Mouse (Mus musculus) layer of hippocampus, postnatal 36 days (tissue): ENCODE data around the gene Nkain1. TPM values are rescaled to one million over a fixed set of nuclear protein-coding genes. Genes with fewer than 3 reads are reported as not detected.
A peak's percentile ranks its signal among the peaks of the same experiment; 100 is the strongest.

Experiments
- DNase-seq, 2 experiments: peaks; one replicate each; pipeline ENCODE4 v3.0.0; 2022
- total RNA-seq, 2 experiments: library from RNA; stranded (reverse); gene quantifications; 2 replicates each; pipeline ENCODE4 v1.2.3; 2021

The Nkain1 gene
- total RNA-seq: 10 to 100 TPM; 37.4 to 39.2 TPM

DNA sequence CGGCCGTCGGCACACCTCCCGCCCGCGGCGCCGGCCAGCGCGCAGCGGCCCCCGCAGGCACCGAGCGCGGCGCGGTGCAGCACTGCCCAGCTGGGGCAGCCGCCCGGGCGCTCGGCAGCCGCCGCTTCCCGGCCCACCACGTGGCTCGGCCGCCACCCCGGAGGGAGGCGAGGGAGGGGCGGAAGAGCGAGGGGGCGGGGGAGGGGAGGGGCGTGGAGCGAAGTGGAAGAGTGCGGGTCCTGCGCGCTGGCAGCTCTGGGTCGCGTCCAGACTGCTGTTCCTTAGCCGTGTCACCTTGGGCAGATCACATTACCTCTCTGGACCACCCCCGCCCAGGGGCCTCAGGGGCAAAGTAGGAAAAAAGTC, at the start of gene Nkain1:
Gene Nkain1 (minus strand): TSS at position 126 of the 366 bp plus-strand sequence.
- peak in 1 of 2 experiments; percentile 37 for DNase-seq

- DNase-seq: no peak
Measured at GRCm38 (mm10) chr4:130578734-130579274, 4.8 kb upstream of the Nkain1 start.

DNA sequence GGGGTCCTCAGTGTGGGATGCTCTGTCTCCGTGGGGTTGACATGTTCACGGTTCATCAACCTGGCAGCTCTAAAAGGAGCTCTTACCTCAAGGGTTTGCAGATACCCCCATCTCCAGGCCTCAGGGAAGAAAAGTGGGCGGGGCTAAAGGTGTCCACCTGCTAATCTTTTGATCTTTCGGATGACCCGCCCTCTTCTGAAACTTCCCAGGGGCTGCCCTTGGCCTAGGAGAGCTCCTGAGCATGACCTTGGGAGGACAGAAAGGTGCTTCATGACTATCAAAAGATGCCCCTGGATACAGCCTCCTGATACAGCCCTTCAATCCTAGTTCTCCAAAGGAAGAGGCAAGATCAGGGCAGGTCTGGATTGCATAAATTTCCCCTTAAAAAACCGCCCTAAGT, 3.1 kb upstream of the Nkain1 start:
- no peak for DNase-seq

GRCm38 (mm10) chr4:130576247-130576931, 2.4 kb upstream of the Nkain1 start:
- DNase-seq: no peak

DNA sequence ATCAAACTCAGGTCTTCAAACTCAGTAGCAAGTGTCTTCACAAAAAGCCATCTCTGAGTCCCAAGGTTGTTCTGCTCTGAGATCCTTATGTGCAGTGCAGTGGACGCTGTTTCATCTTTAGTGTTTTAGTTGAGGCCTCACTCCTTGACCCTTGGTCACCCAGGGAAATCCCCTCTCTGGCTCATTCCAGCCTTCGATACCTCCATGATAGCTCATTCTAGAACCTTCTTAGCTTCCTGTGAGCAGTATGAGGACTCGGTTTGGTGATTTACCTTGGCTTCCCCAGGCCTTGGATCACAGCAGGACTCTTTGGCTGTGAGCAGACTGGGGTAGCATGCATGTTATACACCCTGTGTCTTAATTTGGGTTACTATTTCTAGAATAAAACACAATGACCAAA, 1.6 kb upstream of the Nkain1 start:
- no peak for DNase-seq

GRCm38 (mm10) chr4:130574861-130575460, 988 bp upstream of the Nkain1 start:
- DNase-seq: no peak

- DNase-seq: no peak
Measured at GRCm38 (mm10) chr4:130573351-130574047, 474 bp downstream of the Nkain1 start.

GRCm38 (mm10) chr4:130573012-130573350, 992 bp downstream of the Nkain1 start:
- DNase-seq: no peak

- DNase-seq: no peak
Measured at GRCm38 (mm10) chr4:130572545-130572944, 1.4 kb downstream of the Nkain1 start.

GRCm38 (mm10) chr4:130570941-130571720, 2.8 kb downstream of the Nkain1 start:
- no peak for DNase-seq

GRCm38 (mm10) chr4:130568043-130568978, 5.7 kb downstream of the Nkain1 start:
- no peak for DNase-seq

DNA sequence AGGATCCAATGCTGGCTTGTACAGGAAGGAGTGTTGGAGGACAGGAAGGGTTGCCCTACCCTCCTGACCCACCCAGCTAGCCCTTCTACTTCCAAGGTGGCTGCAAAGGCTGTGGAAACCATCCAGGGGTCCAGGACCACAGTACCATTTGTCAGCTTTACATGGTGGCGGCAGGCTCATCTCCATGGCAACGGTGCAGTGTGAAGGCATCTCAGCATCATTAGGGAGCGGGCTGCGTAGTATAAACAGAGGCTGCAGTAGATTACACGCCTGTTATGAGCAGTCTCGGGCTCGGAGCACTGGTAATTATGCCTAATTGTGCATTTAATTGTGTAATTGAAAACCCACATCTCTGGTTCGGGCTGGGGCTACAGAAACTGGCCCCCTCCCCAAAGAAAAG, 10.2 kb downstream of the Nkain1 start:
- DNase-seq: no peak

GRCm38 (mm10) chr4:130563260-130563756, 10.7 kb downstream of the Nkain1 start:
- DNase-seq: no peak

DNA sequence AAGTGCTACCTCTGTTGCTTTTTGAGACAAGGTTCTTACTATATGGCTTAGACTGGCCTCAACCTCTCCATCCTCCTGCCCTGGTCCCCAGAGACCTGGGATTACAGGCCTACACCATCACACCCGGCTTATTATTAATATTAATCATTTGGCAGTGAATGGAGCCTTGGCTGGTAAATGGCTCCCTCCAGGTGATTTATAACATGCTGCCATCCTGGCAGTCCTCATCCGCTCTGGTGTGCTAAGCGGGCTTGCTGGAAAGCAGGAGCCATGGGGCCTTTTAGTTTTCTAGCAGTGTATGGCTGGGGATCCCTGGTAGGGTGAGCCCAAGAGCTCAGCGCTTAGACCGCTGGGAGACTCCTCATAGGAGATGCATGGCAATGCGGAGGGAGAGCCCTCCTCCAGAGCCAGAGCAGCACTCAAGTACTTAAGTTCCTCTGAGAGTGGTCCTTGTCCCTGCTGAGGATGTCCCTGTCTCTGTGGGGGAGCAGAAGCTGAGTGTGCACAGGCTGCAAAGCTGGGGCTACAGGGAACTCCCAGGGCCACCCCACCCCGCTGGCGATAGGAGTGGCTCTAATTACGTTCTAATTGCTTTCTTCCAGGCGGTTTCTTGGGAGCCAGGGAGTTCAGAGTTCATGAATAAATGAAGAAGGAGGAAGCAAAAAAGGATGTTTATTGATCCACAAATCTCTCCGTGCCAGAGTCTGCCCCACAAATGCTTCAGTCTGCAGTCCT, 13.2 kb downstream of the Nkain1 start:
- no peak for DNase-seq

GRCm38 (mm10) chr4:130559220-130559619, 14.8 kb downstream of the Nkain1 start:
- DNase-seq: no peak

DNA sequence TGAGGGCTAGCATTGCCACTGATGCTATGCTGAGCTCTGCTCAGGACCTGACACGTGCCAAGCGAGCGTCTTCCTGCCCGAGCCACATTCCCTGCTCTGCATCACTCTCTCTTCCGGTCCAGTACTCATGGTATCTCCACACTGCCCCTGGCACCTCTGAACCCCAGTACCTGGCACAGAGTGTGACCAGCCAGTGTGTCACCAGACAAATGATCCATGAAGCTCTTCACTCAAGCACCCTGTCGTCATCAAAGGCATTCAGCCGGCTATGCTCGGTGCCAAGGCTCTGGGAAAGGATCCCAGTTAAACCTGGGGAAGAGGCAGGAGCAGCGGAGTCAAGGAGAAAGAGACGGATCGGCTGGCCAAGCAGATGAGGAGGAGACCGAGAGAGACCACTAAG, 16.1 kb downstream of the Nkain1 start:
- no peak for DNase-seq

DNA sequence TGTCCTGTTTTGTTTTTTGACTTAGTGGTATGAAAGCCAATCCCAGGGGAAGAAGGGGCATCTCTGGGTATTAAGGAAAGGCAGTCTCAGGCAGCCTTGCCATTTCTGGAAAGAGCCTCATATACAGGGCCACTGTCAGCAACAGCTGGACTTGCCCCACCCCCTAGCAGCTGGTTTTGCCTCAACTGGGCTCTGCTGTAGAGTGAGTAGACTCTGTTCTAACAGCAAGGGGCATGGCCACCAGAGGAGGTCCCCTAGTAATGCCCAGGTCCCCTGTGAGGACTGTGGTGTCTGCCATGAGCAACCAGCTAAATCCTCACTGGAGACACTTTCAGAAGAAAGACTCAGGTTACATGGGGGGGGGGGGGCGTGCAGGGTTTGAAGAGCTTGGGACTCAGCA, 17.0 kb downstream of the Nkain1 start:
- DNase-seq: no peak

DNA sequence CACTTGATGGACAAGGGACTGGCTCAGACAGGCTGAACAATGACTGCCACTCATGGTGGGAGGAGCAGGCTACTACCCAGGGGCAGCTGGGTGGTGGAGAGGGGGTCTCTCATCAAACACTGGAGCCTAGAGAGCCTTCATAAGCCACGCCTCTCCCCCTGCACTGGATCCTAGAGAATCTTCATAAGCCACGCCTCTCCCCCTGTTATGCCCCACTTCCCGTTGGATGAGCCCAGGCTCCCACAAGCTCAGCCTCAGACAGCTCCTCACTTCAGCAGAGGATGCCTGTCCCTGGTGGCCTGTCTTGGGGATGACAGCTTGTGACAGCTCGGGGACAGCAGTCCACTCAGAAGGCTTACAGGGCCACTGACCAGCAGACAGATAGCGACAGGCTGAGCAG, 17.7 kb downstream of the Nkain1 start:
- DNase-seq: no peak

DNA sequence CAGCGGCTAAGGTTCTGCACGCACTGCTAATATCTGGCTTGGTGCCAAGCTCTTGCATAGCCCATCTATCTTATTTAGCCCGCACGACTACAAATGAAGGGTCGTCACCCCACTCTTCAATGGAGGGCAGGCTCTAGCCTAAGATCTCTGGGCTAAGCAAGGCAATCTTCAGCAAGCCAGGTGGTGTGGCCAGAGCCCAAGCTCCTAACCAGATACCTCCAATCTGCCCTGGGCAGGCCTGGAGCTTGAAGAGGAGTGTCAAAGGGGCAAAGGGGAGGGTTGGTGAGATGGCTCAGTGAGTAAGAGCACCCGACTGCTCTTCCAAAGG, 20.9 kb downstream of the Nkain1 start:
- DNase-seq: no peak

DNA sequence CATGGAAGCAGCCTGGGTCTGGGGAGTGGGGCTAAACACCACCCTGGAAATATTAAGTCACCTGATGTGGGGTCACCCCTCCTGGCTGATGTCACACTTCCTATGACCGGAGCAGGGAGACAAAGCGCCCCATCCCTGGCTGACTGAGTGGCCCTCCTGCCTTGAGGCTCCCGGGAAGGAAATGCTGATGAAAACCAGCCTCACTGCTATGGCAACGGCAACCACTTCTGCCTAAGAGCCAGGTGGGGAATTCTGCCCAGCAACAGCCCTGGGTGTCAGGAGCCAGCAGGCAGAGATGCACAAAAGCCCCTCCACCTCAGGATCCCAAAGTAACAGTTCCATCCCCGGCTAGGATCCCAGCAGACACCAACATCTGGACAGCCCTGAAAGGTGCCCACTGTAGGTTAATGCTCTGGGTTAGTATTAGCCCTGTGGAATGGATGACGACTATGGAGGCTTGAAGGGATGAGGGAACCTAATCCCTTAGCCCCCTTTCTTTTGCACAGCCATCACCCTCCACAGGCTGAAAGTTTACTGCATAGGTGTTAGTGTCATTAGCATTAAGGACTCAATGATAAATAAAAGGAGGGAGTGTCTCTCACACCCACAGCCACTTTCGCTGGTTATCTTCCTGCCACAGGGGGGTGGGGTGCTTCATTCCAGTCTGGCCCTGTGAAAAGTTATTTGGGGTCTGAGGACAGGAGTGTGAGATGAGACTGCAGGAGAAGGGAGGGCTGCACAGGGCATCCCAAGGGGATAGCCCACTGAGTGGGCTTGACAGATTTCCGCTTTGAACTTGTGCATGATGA, 21.5 kb downstream of the Nkain1 start:
- DNase-seq: peak in 1 of 2 experiments; percentile 29
